Mouse (Mus musculus) hindbrain, postnatal 0 days (tissue): ENCODE measurements around the gene Nfic. TPM values are rescaled to one million over a fixed set of nuclear protein-coding genes. Genes with fewer than 3 reads are reported as not detected.
A peak's percentile ranks its signal among the peaks of the same experiment; 100 is the strongest.

ENCODE experiments used
- ATAC-seq: fragments of 200-750 bp; cut with Nextera tagmentation; 2 replicates; pipeline ENCODE4 v1.8.0; 2017; ENCODE audit warnings: mild to moderate bottlenecking, moderate TSS enrichment, moderate library complexity
- DNase-seq: peaks from one replicate; pipeline ENCODE4 v3.0.0-alpha.2; 2015; ENCODE audit warnings: low spot score
- H3K27ac ChIP-seq: fragments of 300-500 bp; sonication (generic); 2 replicates; pipeline ENCODE4 v1.5.1; 2014; ENCODE audit warnings: mild to moderate bottlenecking
- H3K27me3 ChIP-seq: fragments of 300-500 bp; sonication (generic); 2 replicates; pipeline ENCODE4 v1.6.1; 2014; ENCODE audit warnings: low read length, mixed read lengths; ENCODE audit not compliant: insufficient read depth
- H3K36me3 ChIP-seq: fragments of 300-500 bp; sonication (generic); 2 replicates; pipeline ENCODE4 v1.6.1; 2014; ENCODE audit warnings: low read length, mixed read lengths; ENCODE audit not compliant: insufficient read depth
- H3K4me1 ChIP-seq: fragments of 300-500 bp; sonication (generic); 2 replicates; pipeline ENCODE4 v1.6.1; 2014; ENCODE audit warnings: antibody characterized with exemption, low read length, mixed read lengths; ENCODE audit not compliant: insufficient read depth
- H3K4me2 ChIP-seq: fragments of 300-500 bp; sonication (generic); 2 replicates; pipeline ENCODE4 v1.6.1; 2014; ENCODE audit warnings: low read depth, mild to moderate bottlenecking, low read length, moderate library complexity, mixed read lengths
- H3K4me3 ChIP-seq: fragments of 300-500 bp; sonication (generic); 2 replicates; pipeline ENCODE4 v1.5.1; 2014; ENCODE audit warnings: low read length
- H3K9ac ChIP-seq: fragments of 300-500 bp; sonication (generic); replicated peaks from 2 replicates; pipeline ENCODE4 v1.6.1; 2014; ENCODE audit warnings: mild to moderate bottlenecking, low read length, moderate library complexity, mixed read lengths
- H3K9me3 ChIP-seq: fragments of 300-500 bp; sonication (generic); 2 replicates; pipeline ENCODE4 v1.6.1; 2016; ENCODE audit warnings: low read length, mixed read lengths
- CTCF ChIP-seq: IDR thresholded peaks from 2 replicates; pipeline ENCODE4 v1.5.1; 2016; ENCODE audit warnings: antibody characterized with exemption, control low read depth, low read depth
- WGBS: fragments of 180-500 bp; shearing (Covaris S2); extraction: QIAGEN DNeasy Blood & Tissue Kit; methylation state at CpG from one replicate; pipeline ENCODE4 v1.1.7; 2014; 5-methylcytosine and 5-hydroxymethylcytosine counted together
- polyA plus RNA-seq: library from polyadenylated mRNA; unstranded; fragments of >200 nt; fragmentation: Nextera tagmentation; extraction: Ambion mirVana; gene quantifications from 2 replicates; pipeline ENCODE4 v1.2.1, GENCODE M21; 2015
- total RNA-seq: library from RNA; depleted of rRNA; stranded (reverse); fragments of >200 nt; gene quantifications from 2 replicates; pipeline ENCODE4 v1.2.3, GENCODE M21; 2014

Nfic gene
- total and polyA plus RNA-seq, 2 experiments from 2014 or later = 26.5 to 33.8 TPM

- Histone ChIP-seq H3K4me2 (no peak overlapping the region; the same call in 1 of the 2 replicates), H3K27ac (peak overlapping the region; percentile 74; the same call in 1 of the 2 replicates), H3K9me3 (no peaks in the 10 kb centered on the region), H3K9ac (no peak overlapping the region), H3K4me3 (no peak overlapping the region), H3K27me3 (no peaks in the 10 kb centered on the region), H3K36me3 (peaks cover 27% of the 10 kb centered on the region; the same call in 1 of the 2 replicates), H3K4me1 (peaks cover 17% of the 10 kb centered on the region; the same call in 1 of the 2 replicates)
- TF ChIP-seq CTCF = no peak
- ATAC-seq = 0 out of 2 replicates have a peak, but pooled peaks have one; percentile 3
- 38% methylated on average over 21 of the region's 22 CpGs for WGBS
- peak; percentile 67 for DNase-seq
Observed at GRCm38 (mm10) chr10:81400371-81401204, 54.8 kb downstream of the Nfic start.

DNA sequence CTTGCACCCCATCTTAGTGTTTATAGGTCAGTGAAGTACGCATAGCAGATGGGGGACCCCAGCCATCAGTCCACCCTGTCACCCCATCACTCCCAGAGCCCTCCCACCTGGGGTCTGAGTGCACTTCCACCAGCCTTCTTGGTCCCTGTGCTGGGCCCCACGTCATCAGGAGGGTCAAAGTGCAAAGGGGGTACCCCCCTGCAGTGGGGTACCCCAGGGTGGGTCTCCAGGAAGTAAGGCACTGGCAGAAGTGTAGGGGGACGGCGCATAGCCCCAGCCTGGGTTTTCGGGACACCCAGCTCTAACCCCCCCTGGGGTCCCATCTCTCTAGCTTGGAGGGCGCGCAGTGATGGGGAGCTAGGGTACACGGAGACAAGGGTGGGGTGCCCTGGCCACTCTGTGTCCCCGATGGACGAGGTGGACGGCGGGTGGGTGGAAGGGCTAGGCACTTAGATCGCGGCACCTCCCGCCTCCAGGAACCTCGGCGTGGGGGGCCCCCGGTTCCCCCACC lies 55.6 kb downstream of the Nfic start:
- Histone ChIP-seq H3K4me1 (peaks cover 17% of the 10 kb centered on the region; the same call in 1 of the 2 replicates), H3K4me3 (no peak overlapping the region), H3K27me3 (no peaks in the 10 kb centered on the region), H3K36me3 (peaks cover 24% of the 10 kb centered on the region; the same call in 1 of the 2 replicates), H3K4me2 (no peak overlapping the region; the same call in 1 of the 2 replicates), H3K9me3 (no peaks in the 10 kb centered on the region), H3K9ac (no peak overlapping the region), H3K27ac (peak overlapping the region; percentile 74; the same call in 1 of the 2 replicates)
- DNase-seq = no peak
- WGBS = 67% methylated on average over 17 of the region's 18 CpGs
- no peak for ATAC-seq
- no peak for TF ChIP-seq CTCF

- no peak overlapping the region for H3K4me2 ChIP-seq
- H3K9me3 ChIP-seq = no peaks in the 10 kb centered on the region
- DNase-seq = no peak
- peaks cover 17% of the 10 kb centered on the region; the same call in 1 of the 2 replicates for H3K4me1 ChIP-seq
- no peak for ATAC-seq
- no peak overlapping the region for H3K9ac ChIP-seq
- 57% methylated on average over 5 of the region's 5 CpGs for WGBS
- 0 out of 2 replicates have a peak, but pooled peaks have one; percentile 11 for TF ChIP-seq CTCF
- no peak overlapping the region for H3K4me3 ChIP-seq
- H3K27ac ChIP-seq = no peak overlapping the region
- H3K36me3 ChIP-seq = peaks cover 18% of the 10 kb centered on the region; the same call in 1 of the 2 replicates
- no peaks in the 10 kb centered on the region for H3K27me3 ChIP-seq
Observed at GRCm38 (mm10) chr10:81399296-81399695, 56.1 kb downstream of the Nfic start.

DNA sequence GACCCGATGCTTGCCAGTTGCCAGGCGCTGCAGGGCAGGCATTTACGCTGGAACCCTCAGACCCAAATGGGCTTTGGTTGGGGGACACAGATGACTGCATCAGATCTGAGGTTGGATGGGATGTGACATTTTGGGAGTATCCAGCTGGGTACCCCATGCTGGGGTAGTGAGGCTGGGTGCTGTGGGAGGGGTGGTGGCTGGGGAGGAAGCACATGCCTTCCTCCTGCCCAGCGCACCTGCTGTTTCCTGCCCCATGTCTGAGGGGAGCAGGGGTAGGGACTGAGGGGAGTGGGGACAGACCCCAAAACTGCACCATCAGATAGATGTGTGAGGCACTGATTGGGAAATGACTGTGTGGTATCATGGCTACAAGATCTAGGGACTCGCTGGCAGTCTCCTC lies 58.7 kb downstream of the Nfic start:
- WGBS = 43% methylated on average over 5 of the region's 5 CpGs
- no peaks in the 10 kb centered on the region for H3K27me3 ChIP-seq
- ATAC-seq = no peak
- H3K9me3 ChIP-seq = no peaks in the 10 kb centered on the region
- DNase-seq = no peak
- no peak for TF ChIP-seq CTCF
- no peak overlapping the region for H3K9ac ChIP-seq
- no peak overlapping the region for H3K4me2 ChIP-seq
- no peak overlapping the region for H3K4me3 ChIP-seq
- H3K4me1 ChIP-seq = peaks cover 13% of the 10 kb centered on the region; the same call in 1 of the 2 replicates
- H3K36me3 ChIP-seq = peaks cover 12% of the 10 kb centered on the region; the same call in 1 of the 2 replicates
- H3K27ac ChIP-seq = no peak overlapping the region

GRCm38 (mm10) chr10:81395865-81396264 lies 59.6 kb downstream of the Nfic start:
- H3K9me3 ChIP-seq = no peaks in the 10 kb centered on the region
- 59% methylated on average over 4 of the region's 4 CpGs for WGBS
- TF ChIP-seq CTCF = no peak

GRCm38 (mm10) chr10:81395127-81395526 lies 60.3 kb downstream of the Nfic start:
- H3K9ac ChIP-seq = no peak overlapping the region
- no peaks in the 10 kb centered on the region for H3K27me3 ChIP-seq
- H3K4me1 ChIP-seq = peaks cover 7% of the 10 kb centered on the region; the same call in 1 of the 2 replicates
- H3K36me3 ChIP-seq = peaks cover 10% of the 10 kb centered on the region; the same call in 1 of the 2 replicates
- TF ChIP-seq CTCF = peak; percentile 93
- no peak overlapping the region for H3K4me2 ChIP-seq
- H3K9me3 ChIP-seq = no peaks in the 10 kb centered on the region
- no peak overlapping the region for H3K4me3 ChIP-seq
- WGBS = 19% methylated on average over 5 of the region's 5 CpGs
- ATAC-seq (0 out of 2 replicates have a peak, but pooled peaks have one; percentile 33), DNase-seq (peak; percentile 76)
- no peak overlapping the region for H3K27ac ChIP-seq

More at GRCm38 (mm10) chr10:81395865-81396264, 59.6 kb downstream of the Nfic start:
- Histone ChIP-seq H3K4me3 (no peak overlapping the region), H3K27me3 (no peaks in the 10 kb centered on the region), H3K27ac (0 out of 2 replicates have a peak overlapping the region, but pooled peaks have one; percentile 1), H3K9ac (no peak overlapping the region), H3K4me1 (peaks cover 7% of the 10 kb centered on the region; the same call in 1 of the 2 replicates), H3K4me2 (no peak overlapping the region), H3K36me3 (peaks cover 12% of the 10 kb centered on the region; the same call in 1 of the 2 replicates)
- no peak for DNase-seq
- no peak for ATAC-seq
